Mouse (Mus musculus) thymus, postnatal 0 days (tissue): Measurements from ENCODE around the gene Pik3cb. TPM values are rescaled to one million over a fixed set of nuclear protein-coding genes. Genes with fewer than 3 reads are reported as not detected.

Experiments used
- DNase-seq: peaks from one replicate; pipeline ENCODE4 v3.0.0-alpha.2; 2015; ENCODE audit warnings: low spot score
- polyA plus RNA-seq: library from polyadenylated mRNA; unstranded; fragments of >200 nt; fragmentation: Nextera tagmentation; extraction: Ambion mirVana; gene quantifications from 2 replicates; pipeline ENCODE4 v1.2.1, GENCODE M21; 2015

Pik3cb gene
- polyA plus RNA-seq, 1 experiment from 2014 or later = 1.2 TPM

- no peak for DNase-seq
Measured at GRCm38 (mm10) chr9:99089904-99090303, 50.5 kb downstream of the Pik3cb start.

GRCm38 (mm10) chr9:99081718-99082117 lies 58.7 kb downstream of the Pik3cb start:
- DNase-seq = no peak

- DNase-seq = no peak
Measured at GRCm38 (mm10) chr9:99081308-99081707, 59.1 kb downstream of the Pik3cb start.

DNA sequence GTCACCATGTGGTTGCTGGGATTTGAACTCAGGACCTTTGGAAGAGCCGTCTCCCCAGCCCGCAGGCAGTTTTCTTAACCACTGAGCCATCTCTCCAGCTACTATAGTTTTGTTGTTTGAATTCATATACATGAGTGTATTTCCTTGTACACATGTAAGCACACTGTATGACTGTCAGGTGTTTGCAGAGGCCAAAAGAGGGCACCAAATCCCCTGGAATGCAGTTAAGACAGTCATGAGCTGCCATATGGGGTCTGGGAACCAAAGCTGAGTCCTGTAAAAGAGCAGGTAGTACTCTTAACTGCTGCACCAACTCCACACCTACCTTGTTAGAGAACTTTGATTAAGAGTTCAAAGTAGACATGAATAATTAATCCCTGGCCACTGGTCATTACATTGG lies 59.8 kb downstream of the Pik3cb start:
- no peak for DNase-seq

DNA sequence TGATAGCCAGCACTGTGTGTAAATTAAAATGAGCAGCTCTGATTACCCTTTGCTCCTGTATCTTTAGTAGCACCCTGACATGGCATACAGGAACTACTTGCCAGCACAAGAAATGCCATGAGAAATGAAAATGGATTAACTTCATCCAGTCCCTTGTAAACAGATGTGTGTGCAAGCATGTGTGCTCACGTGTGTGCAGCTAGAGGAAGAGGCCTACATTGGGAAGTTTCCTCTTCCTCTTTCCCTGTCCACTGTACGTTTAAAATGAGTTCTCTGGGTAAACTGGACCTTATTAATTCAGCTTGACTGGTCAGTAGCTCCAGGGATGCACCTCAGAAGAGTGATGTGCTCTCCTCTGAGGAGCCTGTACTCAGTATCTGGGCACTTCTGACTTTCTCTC lies 66.0 kb downstream of the Pik3cb start:
- DNase-seq = no peak

GRCm38 (mm10) chr9:99072538-99072937 lies 67.9 kb downstream of the Pik3cb start:
- no peak for DNase-seq

DNA sequence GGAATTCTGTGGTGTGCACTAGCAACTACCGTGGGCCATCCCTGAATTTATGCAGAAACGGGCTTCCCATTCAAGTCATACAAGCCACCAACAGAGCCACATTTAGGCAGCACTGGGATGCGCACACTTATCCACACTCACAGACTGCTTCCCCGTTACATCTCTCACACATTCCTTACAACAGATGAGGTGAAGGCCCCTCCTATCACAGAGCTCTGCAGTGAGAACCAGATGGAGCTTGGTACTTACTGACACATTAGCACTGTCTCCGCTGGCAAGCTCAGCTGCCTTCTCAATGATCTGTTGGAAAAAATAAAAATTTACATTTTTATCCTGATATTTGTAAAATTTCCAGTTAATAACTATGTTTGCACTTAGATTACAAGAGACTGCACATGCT lies 75.1 kb downstream of the Pik3cb start:
- DNase-seq = no peak

GRCm38 (mm10) chr9:99064216-99064615 lies 76.2 kb downstream of the Pik3cb start:
- peak; percentile 62 for DNase-seq

GRCm38 (mm10) chr9:99062544-99062943 lies 77.9 kb downstream of the Pik3cb start:
- DNase-seq = peak; percentile 69

- no peak for DNase-seq
Measured at GRCm38 (mm10) chr9:99057751-99058150, 82.7 kb downstream of the Pik3cb start.

GRCm38 (mm10) chr9:99049760-99050159 lies 90.7 kb downstream of the Pik3cb start:
- DNase-seq = no peak

- no peak for DNase-seq
Measured at GRCm38 (mm10) chr9:99048724-99049250, 91.6 kb downstream of the Pik3cb start.

DNA sequence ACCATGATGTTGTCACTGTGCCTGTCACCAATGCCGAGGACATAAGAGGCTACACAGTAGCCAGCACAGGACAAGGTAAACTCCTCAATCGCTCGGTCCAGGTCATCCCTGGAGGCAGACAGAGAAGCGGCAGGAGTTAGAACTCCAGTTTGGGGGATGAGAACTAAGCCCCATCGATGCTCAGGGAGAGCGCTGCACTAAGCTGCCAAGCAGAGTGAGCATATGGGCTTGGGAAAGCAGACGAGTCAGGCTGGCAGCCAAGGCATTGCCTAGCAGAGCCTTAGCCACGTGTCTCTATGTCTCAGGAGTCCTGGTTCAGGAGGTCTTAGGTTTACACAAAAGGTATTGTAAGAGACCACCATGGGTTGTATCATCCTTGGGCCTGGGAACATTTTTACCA lies 95.7 kb downstream of the Pik3cb start:
- DNase-seq = no peak

- no peak for DNase-seq
Measured at GRCm38 (mm10) chr9:99042641-99043040, 97.8 kb downstream of the Pik3cb start.

DNA sequence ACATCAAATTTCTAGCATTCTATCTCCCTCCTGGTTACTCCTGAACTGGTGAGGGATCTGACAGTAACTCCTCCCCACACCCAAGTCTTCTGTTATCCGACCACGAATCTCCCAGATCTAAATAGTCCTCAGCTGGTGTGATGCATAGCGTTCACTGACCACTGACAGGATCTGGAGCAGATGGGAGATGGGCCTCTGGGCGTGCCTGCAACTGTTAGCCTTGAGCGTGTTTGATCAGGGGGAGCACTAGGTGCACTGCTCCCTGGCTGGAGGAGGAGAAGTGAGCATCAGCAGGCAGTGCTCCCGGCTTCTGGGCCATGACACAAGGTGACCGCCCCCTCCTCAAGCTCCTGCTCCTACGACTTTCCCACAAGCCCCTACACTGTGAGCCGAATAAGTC lies 98.4 kb downstream of the Pik3cb start:
- DNase-seq = no peak

GRCm38 (mm10) chr9:99035575-99035974 lies 104.8 kb downstream of the Pik3cb start, which contains the start of gene Gm1123:
Gene Gm1123, minus strand, starts transcription at chr9:99035715.
- DNase-seq = no peak

- no peak for DNase-seq
Measured at GRCm38 (mm10) chr9:99034111-99034510, 106.3 kb downstream of the Pik3cb start.

DNA sequence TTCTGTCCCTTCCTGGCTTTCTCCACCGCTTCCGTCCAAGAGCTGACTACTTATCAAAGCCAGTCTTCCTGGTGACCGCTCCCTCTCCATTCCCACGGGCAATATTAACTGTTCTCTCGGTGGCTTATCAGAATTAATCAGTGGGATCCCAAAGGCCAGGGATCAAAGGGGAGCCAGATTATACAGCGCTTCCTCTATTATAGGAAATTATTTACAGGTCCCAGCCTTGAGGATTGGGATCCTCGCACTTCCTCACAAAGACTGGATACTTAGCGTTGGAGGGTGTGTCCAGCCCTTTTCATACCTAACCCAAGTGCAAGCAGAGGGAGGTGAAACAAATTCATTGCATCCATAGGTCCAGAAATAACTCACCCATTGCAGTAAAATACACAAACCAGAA lies 108.4 kb downstream of the Pik3cb start:
- DNase-seq = no peak

- DNase-seq = no peak
Measured at GRCm38 (mm10) chr9:99021751-99022150, 118.7 kb downstream of the Pik3cb start.

- DNase-seq = no peak
Measured at GRCm38 (mm10) chr9:99021166-99021565, 119.3 kb downstream of the Pik3cb start.

- DNase-seq = no peak
Measured at GRCm38 (mm10) chr9:99017679-99018078, 122.7 kb downstream of the Pik3cb start.

DNA sequence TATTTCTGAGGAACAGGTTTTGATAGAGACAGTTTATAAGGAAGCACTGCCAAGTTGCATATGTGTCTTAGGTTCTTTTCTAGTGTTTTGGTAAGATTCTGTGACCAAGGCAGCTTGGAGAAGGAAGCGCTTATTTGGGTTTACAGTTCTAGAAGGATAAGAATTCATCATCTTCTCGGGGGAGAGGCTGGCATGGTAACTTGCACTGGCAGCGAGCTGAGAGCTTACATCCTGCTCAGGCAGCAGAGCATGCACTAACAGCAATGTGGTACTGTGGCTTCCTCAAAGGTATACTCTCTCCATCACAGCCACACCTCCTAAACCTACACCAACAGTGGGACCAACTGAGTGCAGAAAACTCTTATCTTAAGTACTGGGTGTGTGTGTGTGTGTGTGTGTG lies 123.7 kb downstream of the Pik3cb start:
- DNase-seq = no peak

- no peak for DNase-seq
Measured at GRCm38 (mm10) chr9:99016301-99016700, 124.1 kb downstream of the Pik3cb start.

DNA sequence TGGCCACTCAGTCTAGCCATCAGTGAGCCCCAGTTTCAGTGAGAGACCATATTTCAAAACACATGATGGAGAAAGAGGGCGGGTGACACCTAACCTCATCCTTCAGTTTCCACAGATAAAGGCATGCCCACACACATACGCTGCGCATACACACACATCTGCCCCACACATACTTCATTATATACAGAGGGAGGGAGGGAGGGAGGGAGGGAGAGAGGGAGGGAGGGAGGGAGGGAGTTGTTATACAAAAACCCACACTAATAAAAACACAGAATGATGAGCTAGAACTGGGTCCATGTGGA lies 130.6 kb downstream of the Pik3cb start:
- DNase-seq = no peak
